Mouse (Mus musculus) CH12.LX (cell line): ENCODE measurements around the gene Zmynd19. TPM values are rescaled to one million over a fixed set of nuclear protein-coding genes. Genes with fewer than 3 reads are reported as not detected.

Experiments
- DNase-seq: peaks from one replicate; pipeline ENCODE4 v3.0.0-alpha.2; 2013; ENCODE audit errors: extremely low read depth
- H3K27ac ChIP-seq: 2 replicates; pipeline ENCODE4 v1.5.1; 2012; ENCODE audit warnings: low read depth, mild to moderate bottlenecking, control low read depth, moderate library complexity; ENCODE audit not compliant: insufficient read depth
- H3K27me3 ChIP-seq: replicated peaks from 2 replicates; pipeline ENCODE3; 2012; ENCODE audit warnings: inconsistent platforms
- H3K36me3 ChIP-seq, 2 experiments: replicated peaks in 1 of 2; 2 replicates each; pipeline versions ENCODE3 to v1.6.1; 2012; ENCODE audit warnings: inconsistent platforms in 1 of 2, low read length in 1 of 2, mild to moderate bottlenecking in 1 of 2, mixed read lengths in 1 of 2, moderate library complexity in 1 of 2; ENCODE audit not compliant: control insufficient read depth in 1 of 2, insufficient read depth in 1 of 2
- H3K4me1 ChIP-seq, 2 experiments: 2 replicates each; pipeline ENCODE4 v1.6.1; 2012; ENCODE audit warnings: inconsistent platforms in 1 of 2, moderate library complexity in 1 of 2; ENCODE audit not compliant: insufficient read depth in 2 of 2, control insufficient read depth in 1 of 2
- H3K4me2 ChIP-seq: 2 replicates; pipeline ENCODE4 v1.6.1; 2012; ENCODE audit warnings: low read depth, mild to moderate bottlenecking, control low read depth; ENCODE audit not compliant: poor library complexity, insufficient read depth, severe bottlenecking
- H3K4me3 ChIP-seq, 3 experiments: fragments of 150-350 bp in 1 of 3; sonication (generic) in 1 of 3; replicated peaks in 1 of 3; 2 replicates each; pipeline versions ENCODE3 to v1.5.1; 2011 to 2012; ENCODE audit warnings: low read depth in 2 of 3, low read length in 2 of 3, mild to moderate bottlenecking in 2 of 3, moderate library complexity in 2 of 3, control low read depth in 1 of 3, improper control_type of control experiment in 1 of 3, inconsistent platforms in 1 of 3, mixed read lengths in 1 of 3; ENCODE audit not compliant: poor library complexity in 1 of 3
- H3K79me2 ChIP-seq: replicated peaks from 2 replicates; pipeline ENCODE4 v1.6.1; 2012; ENCODE audit warnings: mild to moderate bottlenecking, moderate library complexity; ENCODE audit not compliant: control insufficient read depth, poor library complexity, insufficient read depth, severe bottlenecking; ENCODE audit errors: extremely low read depth
- H3K9ac ChIP-seq: 2 replicates; pipeline ENCODE4 v1.6.1; 2012; ENCODE audit warnings: low read depth, mild to moderate bottlenecking, control low read depth, moderate library complexity; ENCODE audit not compliant: insufficient read depth
- H3K9me3 ChIP-seq: replicated peaks from 2 replicates; pipeline ENCODE3; 2012; ENCODE audit warnings: low read length, inconsistent platforms, mixed read lengths
- BHLHE40 ChIP-seq: IDR thresholded peaks from 2 replicates; pipeline ENCODE4 v1.6.1; 2011; ENCODE audit warnings: mild to moderate bottlenecking, low read depth, low read length, improper control_type of control experiment
- CHD1 ChIP-seq: IDR thresholded peaks from 2 replicates; pipeline ENCODE4 v1.6.1; 2012; ENCODE audit warnings: low read depth, low read length, improper control_type of control experiment, inconsistent platforms
- CTCF ChIP-seq, 2 experiments: IDR thresholded peaks in 1 of 2; conservative IDR thresholded peaks in 1 of 2; 2 replicates each; pipeline ENCODE4 v1.5.1; 2011 to 2012; ENCODE audit warnings: low read depth in 2 of 2, low read length in 2 of 2, improper control_type of control experiment in 1 of 2, inconsistent platforms in 1 of 2, mild to moderate bottlenecking in 1 of 2, moderate library complexity in 1 of 2
- GABPA ChIP-seq: IDR thresholded peaks from 2 replicates; pipeline ENCODE4 v1.6.1; 2012; ENCODE audit warnings: low read depth, low read length, improper control_type of control experiment, inconsistent platforms; ENCODE audit not compliant: insufficient replicate concordance
- HCFC1 ChIP-seq: IDR thresholded peaks from 2 replicates; pipeline ENCODE4 v1.6.1; 2012; ENCODE audit warnings: low read depth, mild to moderate bottlenecking, inconsistent platforms, low read length, improper control_type of control experiment
- IRF4 ChIP-seq: IDR thresholded peaks from 2 replicates; pipeline ENCODE4 v1.6.1; 2014; ENCODE audit warnings: low read depth, mild to moderate bottlenecking, inconsistent platforms, low read length, improper control_type of control experiment
- KAT2A ChIP-seq: IDR thresholded peaks from 2 replicates; pipeline ENCODE4 v1.6.1; 2012; ENCODE audit warnings: low read length, improper control_type of control experiment, inconsistent platforms; ENCODE audit not compliant: insufficient replicate concordance
- MAFK ChIP-seq: IDR thresholded peaks from 2 replicates; pipeline ENCODE4 v1.6.1; 2011; ENCODE audit warnings: low read length, improper control_type of control experiment; ENCODE audit not compliant: insufficient replicate concordance
- MEF2A ChIP-seq: IDR thresholded peaks from 2 replicates; pipeline ENCODE4 v1.6.1; 2014; ENCODE audit warnings: low read depth, mild to moderate bottlenecking, inconsistent platforms, low read length, improper control_type of control experiment, borderline replicate concordance
- MXI1 ChIP-seq: IDR thresholded peaks from 2 replicates; pipeline ENCODE4 v1.6.1; 2011; ENCODE audit warnings: mild to moderate bottlenecking, low read depth, low read length, improper control_type of control experiment
- MYC ChIP-seq: IDR thresholded peaks from 2 replicates; pipeline ENCODE4 v1.6.1; 2011; ENCODE audit warnings: low read depth, mild to moderate bottlenecking, improper control_type of control experiment, low read length
- NELFE ChIP-seq: IDR thresholded peaks from 2 replicates; pipeline ENCODE4 v1.6.1; 2011; ENCODE audit warnings: low read depth, low read length, improper control_type of control experiment
- NRF1 ChIP-seq: IDR thresholded peaks from 2 replicates; pipeline ENCODE4 v1.6.1; 2014; ENCODE audit warnings: low read depth, mild to moderate bottlenecking, inconsistent platforms, low read length, improper control_type of control experiment, moderate library complexity
- PAX5 ChIP-seq: IDR thresholded peaks from 2 replicates; pipeline ENCODE4 v1.6.1; 2012; ENCODE audit warnings: low read length, inconsistent platforms, mixed read lengths
- RAD21 ChIP-seq: IDR thresholded peaks from 2 replicates; pipeline ENCODE4 v1.6.1; 2011; ENCODE audit warnings: low read depth, mild to moderate bottlenecking, low read length, improper control_type of control experiment, moderate library complexity
- SIN3A ChIP-seq: IDR thresholded peaks from 2 replicates; pipeline ENCODE4 v1.6.1; 2012; ENCODE audit warnings: low read length, improper control_type of control experiment, inconsistent platforms
- SMC3 ChIP-seq: IDR thresholded peaks from 2 replicates; pipeline ENCODE4 v1.6.1; 2011; ENCODE audit warnings: low read depth, low read length, improper control_type of control experiment
- TBP ChIP-seq: conservative IDR thresholded peaks from 2 replicates; pipeline ENCODE4 v1.6.1; 2011; ENCODE audit warnings: low read depth, low read length, improper control_type of control experiment
- UBTF ChIP-seq: IDR thresholded peaks from 2 replicates; pipeline ENCODE4 v1.6.1; 2012; ENCODE audit warnings: low read depth, mild to moderate bottlenecking, inconsistent platforms, low read length, improper control_type of control experiment, moderate library complexity
- USF1 ChIP-seq: IDR thresholded peaks from 2 replicates; pipeline ENCODE4 v1.6.1; 2014; ENCODE audit warnings: low read depth, mild to moderate bottlenecking, inconsistent platforms, low read length, improper control_type of control experiment
- dilution Hi-C: fragments of 300-500 bp; cut with MboI; formaldehyde crosslinking; loops from 2 replicates; pipeline ENCODE4 v1.14.3; 2020; ENCODE audit warnings: low sequenced_read_pairs; ENCODE audit not compliant: extremely low pct_unique_long_range_greater_than_20kb, extremely low pct_ligation_motif_present
- in situ Hi-C: fragments of 300-500 bp; cut with MboI; formaldehyde crosslinking; loops from 3 replicates; pipeline ENCODE4 v1.14.3; 2019; ENCODE audit warnings: low sequenced_read_pairs, low pct_ligation_motif_present, low pct_unique_long_range_greater_than_20kb, mixed read lengths
- polyA plus RNA-seq: library from polyadenylated mRNA; unstranded; fragments of >175 nt; gene quantifications from 2 replicates; pipeline ENCODE4 v1.2.1, GENCODE M21; 2012; ENCODE audit warnings: low read depth; ENCODE audit not compliant: insufficient read length
- total RNA-seq, 2 experiments: library from RNA; depleted of rRNA; stranded (reverse); fragments of 300-350 nt in 1 of 2; fragments of >200 nt in 1 of 2; gene quantifications; 2 replicates each; pipeline ENCODE4 v1.2.3; 2012 to 2014

Gene Zmynd19
- total and polyA plus RNA-seq, 3 experiments: 40.9 to 70.2 (median 41.6) TPM

DNA sequence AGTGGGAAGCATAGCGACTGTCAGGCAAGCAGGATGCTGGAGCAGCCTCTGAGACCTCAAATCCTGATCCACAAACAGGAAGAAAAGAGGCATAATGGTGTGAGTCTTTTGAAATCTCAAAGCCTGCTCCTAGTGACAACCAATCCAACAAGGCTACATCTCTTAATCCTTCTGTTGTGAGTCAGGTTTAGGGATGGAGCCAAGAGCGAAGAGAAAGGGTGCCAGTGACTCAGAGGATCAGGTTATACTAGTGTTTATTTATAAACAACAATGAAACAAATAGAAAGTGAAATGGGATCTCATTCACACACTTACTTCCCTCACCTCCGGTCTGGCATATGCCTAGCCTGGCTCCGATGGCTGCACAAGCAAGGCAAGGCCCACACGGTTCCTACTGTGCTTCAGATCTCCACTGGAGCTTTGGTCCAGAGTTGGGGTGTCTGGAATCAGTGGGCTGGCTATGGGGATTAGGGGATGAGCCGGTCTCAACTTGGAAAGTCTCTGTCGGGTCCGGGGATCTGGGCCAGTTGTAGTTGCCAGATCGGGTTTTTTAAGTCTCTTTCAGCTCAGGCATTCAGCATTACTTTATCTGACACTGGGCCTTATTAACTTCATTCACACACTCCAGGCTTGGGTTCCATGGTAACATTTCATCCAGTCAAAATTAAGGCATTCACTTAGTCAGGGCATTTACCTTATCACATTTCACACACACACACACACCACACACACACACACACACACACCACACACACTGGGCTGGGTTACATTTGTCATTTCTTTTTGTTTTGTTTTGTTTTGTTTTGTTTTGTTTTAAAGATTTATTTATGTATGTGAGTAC, 54.6 kb downstream of the Zmynd19 start:
- in situ Hi-C loops (no loop called here), dilution Hi-C loops (no loop called here)
- Histone ChIP-seq H3K36me3 (peaks cover 19 to 64% of the 10 kb centered on the region in 2 experiments), H3K79me2 (no peaks in the 10 kb centered on the region), H3K9me3 (no peaks in the 10 kb centered on the region), H3K9ac (no peak overlapping the region), H3K27ac (no peak overlapping the region), H3K27me3 (no peaks in the 10 kb centered on the region), H3K4me1 (no peaks in the 10 kb centered on the region), H3K4me3 (no peak overlapping the region), H3K4me2 (no peak overlapping the region)
- TF ChIP-seq KAT2A (no peak), CTCF (conservative IDR thresholded peaks at IDR 0.05 in 1 of 2, IDR thresholded peaks at IDR 0.05 in 1 of 2; ENCODE audit: low read depth in 2 of 2, low read length in 2 of 2) (no peak), TBP (no peak), MYC (no peak), BHLHE40 (no peak), NELFE (no peak), SIN3A (no peak), MEF2A (no peak)
- no peak for DNase-seq

- in situ Hi-C loops: no loop called here
- dilution Hi-C loops: no loop called here
- TF ChIP-seq GABPA (no peak), MYC (no peak)
- no peak for DNase-seq
- Histone ChIP-seq H3K4me2 (no peak overlapping the region), H3K9ac (no peak overlapping the region), H3K9me3 (no peaks in the 10 kb centered on the region), H3K27ac (no peak overlapping the region), H3K27me3 (no peaks in the 10 kb centered on the region), H3K4me1 (no peaks in the 10 kb centered on the region), H3K79me2 (no peaks in the 10 kb centered on the region), H3K4me3 (no peak overlapping the region), H3K36me3 (peaks cover 21 to 60% of the 10 kb centered on the region in 2 experiments)
Measured at GRCm38 (mm10) chr2:25006767-25007166, 57.2 kb downstream of the Zmynd19 start.

GRCm38 (mm10) chr2:25008250-25008649, 58.7 kb downstream of the Zmynd19 start:
- Histone ChIP-seq H3K79me2 (no peaks in the 10 kb centered on the region), H3K27ac (no peak overlapping the region), H3K4me1 (no peaks in the 10 kb centered on the region), H3K9ac (no peak overlapping the region), H3K9me3 (no peaks in the 10 kb centered on the region), H3K4me2 (no peak overlapping the region), H3K4me3 (no peak overlapping the region), H3K36me3 (peaks cover 18 to 55% of the 10 kb centered on the region in 2 experiments), H3K27me3 (no peaks in the 10 kb centered on the region)
- no peak for TF ChIP-seq USF1
- TF ChIP-seq SMC3: peak; percentile 18
- TF ChIP-seq PAX5: no peak
- TF ChIP-seq SIN3A: no peak
- no peak for TF ChIP-seq MAFK
- TF ChIP-seq IRF4: no peak
- TF ChIP-seq MYC: 0 out of 2 replicates have a peak, but pooled peaks have one; percentile 37
- TF ChIP-seq RAD21: peak; percentile 57
- TF ChIP-seq CHD1: no peak
- TF ChIP-seq NRF1: no peak
- TF ChIP-seq MXI1: no peak
- TF ChIP-seq HCFC1: no peak
- TF ChIP-seq UBTF: no peak
- peak; percentile 18 to 59; a peak in 2 of 4 replicates for TF ChIP-seq CTCF (conservative IDR thresholded peaks at IDR 0.05 in 1 of 2, IDR thresholded peaks at IDR 0.05 in 1 of 2; ENCODE audit: low read depth in 2 of 2, low read length in 2 of 2)
- peak; percentile 7 for DNase-seq
- dilution Hi-C loops: no loop called here
- in situ Hi-C loops: no loop called here
